Mouse (Mus musculus) lung, embryonic 15.5 days (tissue): ENCODE data around the gene Rab3b. TPM values are rescaled to one million over a fixed set of nuclear protein-coding genes. Genes with fewer than 3 reads are reported as not detected.

Source experiments
- polyA plus RNA-seq: library from polyadenylated mRNA; unstranded; fragments of >200 nt; fragmentation: Nextera tagmentation; extraction: Ambion mirVana; gene quantifications from 2 replicates; pipeline ENCODE4 v1.2.1, GENCODE M21; 2015

Gene Rab3b
- polyA plus RNA-seq, 1 experiment from 2014 or later = 7.6 TPM

Other genes starting within 250 kb of the Rab3b start
- gene 3110021N24Rik, start 159.4 kb upstream of the Rab3b start, polyA plus RNA-seq = 1.8 and 2.0 TPM in 2 replicates
- gene Zfyve9, start 98.3 kb upstream of the Rab3b start, polyA plus RNA-seq = 4.6 and 5.1 TPM in 2 replicates
- gene Btf3l4, start 45.4 kb upstream of the Rab3b start, polyA plus RNA-seq = 142 and 154 TPM in 2 replicates
- gene Txndc12, start 44.5 kb upstream of the Rab3b start, polyA plus RNA-seq = 125 and 132 TPM in 2 replicates
- 55.1 and 58.6 TPM in 2 replicates for gene Kti12, start 31.3 kb upstream of the Rab3b start, polyA plus RNA-seq
- 1.7 and 2.3 TPM in 2 replicates for gene A730015C16Rik, start 30.4 kb upstream of the Rab3b start, polyA plus RNA-seq
- gene Nrd1, start 121.6 kb downstream of the Rab3b start, polyA plus RNA-seq = 64.2 and 65.8 TPM in 2 replicates